Mouse (Mus musculus) cerebellum, postnatal 10 days (tissue): ENCODE results near the gene Slc30a5.
"Not testable (repeated sequence)": the region's sequence is repeated elsewhere in the genome, so short reads cannot be mapped to it uniquely, and the experiment has no call there.

Source experiments
- DNase-seq, 2 experiments: peaks; one replicate each; pipeline ENCODE4 v3.0.0; 2021; ENCODE audit warnings: mixed read lengths in 2 of 2

The Slc30a5 gene

GRCm38 (mm10) chr13:100832741-100833639, at the start of gene Slc30a5:
Gene Slc30a5 (minus strand): TSS chr13:100833427.
- DNase-seq = peak; percentile 100

GRCm38 (mm10) chr13:100881944-100882343, 48.7 kb upstream of the Slc30a5 start:
- DNase-seq = no peak

GRCm38 (mm10) chr13:100879806-100880205, 46.6 kb upstream of the Slc30a5 start:
- no peak for DNase-seq

DNA sequence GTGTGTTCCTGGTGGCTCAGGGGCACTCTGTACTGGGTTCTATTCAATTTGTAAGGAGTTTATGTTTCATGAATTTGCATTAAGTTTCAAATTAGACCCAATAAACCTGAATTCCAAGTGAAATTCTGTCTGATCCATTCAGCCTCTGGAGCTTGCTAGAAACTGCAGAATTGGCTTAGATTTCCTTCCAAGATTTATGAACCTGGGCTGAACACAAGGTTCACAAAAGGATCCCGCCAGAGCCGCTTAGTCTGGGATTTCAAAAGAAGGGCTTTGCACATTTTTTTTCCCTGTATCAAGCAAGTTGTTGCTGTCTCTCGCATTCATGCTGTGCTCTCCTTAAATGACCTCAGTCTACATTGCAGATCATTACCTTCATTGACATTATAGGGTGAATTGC, 46.1 kb upstream of the Slc30a5 start:
- DNase-seq = no peak

DNA sequence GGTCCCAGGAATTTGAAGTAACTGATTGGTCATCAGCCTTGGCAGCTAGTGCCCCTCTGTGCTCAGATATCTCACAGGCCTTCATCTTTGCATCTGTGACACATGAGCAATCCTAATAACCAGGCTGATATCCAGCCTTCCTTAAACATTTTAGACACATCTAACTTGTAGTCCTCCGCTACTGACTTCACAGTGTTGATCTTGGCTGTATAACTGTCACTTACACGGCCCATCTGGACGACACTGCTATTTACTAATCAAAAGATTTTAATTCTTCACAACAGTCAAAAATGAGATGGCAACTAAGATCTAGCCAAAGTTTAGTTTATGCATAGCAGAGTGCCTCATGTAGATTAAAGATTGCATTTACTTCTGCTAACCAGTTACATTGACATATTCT, 45.0 kb upstream of the Slc30a5 start:
- no peak for DNase-seq

DNA sequence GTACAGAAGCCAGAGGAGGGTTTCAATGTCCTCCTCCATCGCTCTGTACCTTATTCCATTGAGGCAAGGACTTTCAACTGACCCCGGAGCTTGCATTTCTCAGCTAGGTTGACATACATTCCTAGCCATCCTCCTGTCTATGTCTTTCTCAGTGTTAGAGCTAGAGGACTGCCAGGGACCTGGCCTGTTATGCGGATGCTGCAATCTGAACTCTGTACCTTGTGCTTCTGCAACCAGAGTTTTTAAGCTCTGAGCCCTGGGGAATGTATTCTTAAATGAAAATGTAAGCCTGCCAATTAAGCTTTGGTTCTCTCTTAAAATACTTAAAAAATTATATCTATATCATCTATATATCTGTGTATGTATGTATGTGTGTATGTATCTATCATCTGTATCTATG, 44.5 kb upstream of the Slc30a5 start:
- no peak for DNase-seq

GRCm38 (mm10) chr13:100875103-100875502, 41.9 kb upstream of the Slc30a5 start:
- DNase-seq = no peak

DNA sequence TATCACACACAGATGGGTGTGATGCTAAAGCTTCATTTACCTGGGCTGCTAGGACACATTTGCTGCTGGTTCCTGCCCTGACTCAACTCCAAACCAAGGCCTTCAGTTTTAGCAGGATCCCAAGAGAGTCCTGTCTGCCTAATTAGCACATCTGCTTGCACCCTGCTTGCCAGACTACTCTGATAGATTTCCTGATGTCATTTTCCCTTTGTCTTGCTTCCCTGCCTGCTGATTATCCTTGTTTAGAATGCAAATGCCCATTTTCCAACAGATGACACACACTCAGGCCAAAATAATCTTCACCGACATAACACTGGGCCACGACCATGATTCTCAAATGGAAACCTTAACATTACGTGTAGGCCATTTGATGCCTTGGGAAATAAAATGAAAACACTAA, 41.4 kb upstream of the Slc30a5 start:
- DNase-seq = peak; percentile 13 to 16

GRCm38 (mm10) chr13:100873530-100873929, 40.3 kb upstream of the Slc30a5 start:
- DNase-seq = no peak

- no peak for DNase-seq
These were observed 38.4 kb upstream of the Slc30a5 start for GRCm38 (mm10) chr13:100871445-100872171.

- DNase-seq = no peak
These were observed 36.6 kb upstream of the Slc30a5 start for GRCm38 (mm10) chr13:100869813-100870212.

DNA sequence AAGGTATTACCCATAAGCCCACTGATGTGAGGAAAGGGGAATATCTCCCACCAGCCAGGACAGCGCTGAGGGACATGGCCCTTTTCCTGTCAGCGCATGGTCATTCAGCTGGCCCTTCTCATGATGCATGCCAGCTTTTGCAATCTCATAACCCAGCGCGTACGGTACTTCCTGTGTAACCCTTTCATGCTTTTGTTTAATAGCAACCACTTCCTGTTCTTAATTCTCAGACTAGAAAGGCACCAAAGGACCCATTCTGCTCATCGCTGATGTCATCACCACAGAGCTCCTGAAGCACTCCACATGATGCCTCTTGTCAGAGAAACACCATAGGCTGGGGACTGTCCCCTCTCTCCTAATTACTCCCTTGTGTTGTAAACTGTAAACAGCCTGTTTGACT, 33.1 kb upstream of the Slc30a5 start:
- no peak for DNase-seq

DNA sequence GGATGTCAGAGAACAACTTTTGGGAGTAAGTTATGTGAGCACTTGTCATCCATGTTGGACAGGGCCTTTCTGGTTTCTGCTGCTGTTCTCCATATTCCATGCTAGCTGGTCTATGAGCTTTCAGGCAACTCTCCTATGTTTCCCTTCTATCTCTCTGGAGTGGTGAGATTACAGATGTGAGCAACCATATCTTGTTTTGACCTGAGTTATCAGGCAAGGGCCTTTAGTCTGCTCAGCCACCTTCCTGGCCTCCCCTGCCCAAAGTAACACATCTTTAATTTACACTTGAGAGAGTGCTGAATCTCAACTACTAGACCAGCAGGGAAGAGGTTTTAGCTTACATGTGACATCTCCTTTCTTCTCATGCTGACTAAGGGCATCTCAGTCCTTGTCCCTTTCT, 32.5 kb upstream of the Slc30a5 start:
- DNase-seq = no peak

DNA sequence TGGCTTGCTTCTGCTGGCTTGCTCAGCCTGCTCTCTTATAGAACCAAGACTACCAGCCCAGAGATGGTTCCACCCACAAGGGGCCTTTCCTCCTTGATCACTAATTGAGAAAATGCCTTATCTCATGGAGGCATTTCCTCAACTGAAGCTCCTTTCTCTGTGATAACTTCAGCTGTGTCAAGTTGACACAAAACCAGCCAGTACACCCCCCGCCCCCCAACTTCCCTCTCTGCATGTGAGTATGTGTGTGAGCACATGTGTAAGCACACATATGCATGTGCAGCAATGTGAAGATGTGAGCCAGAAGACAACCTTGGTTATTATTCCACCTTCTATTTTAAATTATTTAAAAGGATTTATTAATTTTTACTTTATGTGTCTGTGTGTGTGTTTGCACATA, 30.7 kb upstream of the Slc30a5 start:
- not testable (repeated sequence) for DNase-seq

GRCm38 (mm10) chr13:100859117-100859516, 25.9 kb upstream of the Slc30a5 start:
- no peak for DNase-seq

- peak; percentile 60 to 72 for DNase-seq
These were observed 20.9 kb upstream of the Slc30a5 start for GRCm38 (mm10) chr13:100854174-100854573.

GRCm38 (mm10) chr13:100853120-100853519, 19.9 kb upstream of the Slc30a5 start:
- no peak for DNase-seq

GRCm38 (mm10) chr13:100849137-100849536, 15.9 kb upstream of the Slc30a5 start:
- DNase-seq = no peak

- DNase-seq = peak; percentile 66 to 71
These were observed 13.8 kb upstream of the Slc30a5 start for GRCm38 (mm10) chr13:100846891-100847579.

GRCm38 (mm10) chr13:100846254-100846653, 13.0 kb upstream of the Slc30a5 start:
- no peak for DNase-seq

GRCm38 (mm10) chr13:100843944-100844343, 10.7 kb upstream of the Slc30a5 start:
- peak; percentile 30 to 45 for DNase-seq

DNA sequence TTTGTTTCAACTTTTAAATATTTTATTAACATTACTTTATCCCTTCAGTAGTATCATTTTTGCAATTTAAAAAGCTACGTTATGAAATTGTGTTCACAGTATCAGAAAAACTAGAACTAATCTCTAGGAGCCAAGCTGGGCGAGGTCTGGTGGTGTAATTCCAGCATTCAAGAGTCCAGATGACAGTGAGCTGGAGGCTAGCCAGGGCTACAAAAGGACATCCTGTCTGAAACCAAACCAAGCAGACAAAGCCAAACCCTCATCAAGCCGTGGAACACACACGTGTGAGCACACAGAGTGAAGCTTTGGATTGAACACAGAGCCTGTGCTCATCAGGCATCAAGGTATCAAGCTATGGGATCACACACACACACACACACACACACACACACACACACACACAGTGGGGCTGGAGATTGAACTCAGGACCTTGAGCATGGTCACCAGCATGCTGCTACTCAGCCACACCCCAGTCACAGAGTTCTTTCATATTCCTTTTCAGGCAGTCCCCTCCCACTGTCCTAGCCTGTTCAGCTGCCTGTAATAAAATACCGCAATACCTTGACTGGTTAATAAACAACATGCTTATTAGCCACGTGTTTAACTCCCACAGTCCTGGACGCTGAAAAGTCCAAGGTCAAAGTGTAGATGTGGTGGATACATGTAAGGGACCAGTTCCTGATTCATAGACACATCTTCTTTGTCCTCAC, 9.9 kb upstream of the Slc30a5 start:
- peak; percentile 86 to 88 for DNase-seq

DNA sequence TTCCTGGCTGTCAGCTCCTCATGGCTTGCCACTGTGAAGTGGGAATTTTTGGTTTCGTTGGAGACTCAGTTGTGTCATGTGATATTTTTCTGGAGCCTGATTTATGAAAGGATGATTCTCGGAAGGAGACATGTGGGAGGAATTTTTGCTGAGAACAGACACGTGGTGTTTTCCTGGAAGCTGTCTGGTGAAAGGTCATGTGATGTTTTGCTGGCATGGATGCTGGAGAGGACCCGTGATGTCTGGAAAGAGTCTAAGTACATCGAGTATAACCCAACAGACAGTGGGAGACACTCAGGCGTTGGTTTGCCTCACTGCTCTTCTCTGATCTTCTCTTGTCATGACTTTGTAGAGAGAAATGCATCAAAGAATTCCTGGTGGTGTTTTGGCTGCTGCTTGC, 8.5 kb upstream of the Slc30a5 start:
- no peak for DNase-seq
